Mouse (Mus musculus): ENCODE data around the gene Cblc. TPM values are rescaled to one million over a fixed set of nuclear protein-coding genes. Genes with fewer than 3 reads are reported as not detected.
A peak's percentile ranks its signal among the peaks of the same experiment; 100 is the strongest.

Cblc gene
- polyA plus RNA-seq, 2 experiments = 5.9 to 8.6 TPM

- Histone ChIP-seq H3K4me3 (replicated peaks; ENCODE audit: low read length) (no peak overlapping the region), H3K4me2 (replicated peaks; ENCODE audit: low read depth, low read length, severe bottlenecking) (no peak overlapping the region), H3K36me3 (ENCODE audit: control insufficient read depth, insufficient read depth, low read length) (no peaks in the 10 kb centered on the region), H3K4me1 (ENCODE audit: control insufficient read depth, insufficient read depth, low read length) (peaks cover 23% of the 10 kb centered on the region), H3K9me3 (ENCODE audit: control insufficient read depth, low read length) (no peaks in the 10 kb centered on the region), H3K9ac (ENCODE audit: low read depth, low read length, severe bottlenecking) (no peak overlapping the region), H3K27ac (replicated peaks; ENCODE audit: low read depth, low read length) (no peak overlapping the region), H3K27me3 (ENCODE audit: control insufficient read depth, insufficient read depth, low read length) (no peaks in the 10 kb centered on the region)
- DNase-seq (ENCODE audit: low spot score) (no peak), ATAC-seq (ENCODE audit: low FRiP score, low read depth) (no peak)
- no peak for TF ChIP-seq POLR2A (IDR thresholded peaks at IDR 0.05; ENCODE audit: borderline replicate concordance, extremely low read depth, insufficient read depth, insufficient read length)
- WGBS = 74% methylated on average over 4 of the region's 4 CpGs
Measured at GRCm38 (mm10) chr7:19751070-19751383, 45.6 kb downstream of the Cblc start.

- Histone ChIP-seq H3K9me3 (ENCODE audit: control insufficient read depth, low read length) (no peaks in the 10 kb centered on the region), H3K9ac (ENCODE audit: low read depth, low read length, severe bottlenecking) (peak within 1 kb of the TSS; percentile 85), H3K27me3 (ENCODE audit: control insufficient read depth, insufficient read depth, low read length) (no peaks in the 10 kb centered on the region), H3K4me2 (replicated peaks; ENCODE audit: low read depth, low read length, severe bottlenecking) (peak within 1 kb of the TSS; percentile 88), H3K36me3 (ENCODE audit: control insufficient read depth, insufficient read depth, low read length) (no peaks in the 10 kb centered on the region), H3K4me3 (replicated peaks; ENCODE audit: low read length) (peak within 1 kb of the TSS; percentile 93), H3K27ac (replicated peaks; ENCODE audit: low read depth, low read length) (peak within 1 kb of the TSS; percentile 87), H3K4me1 (ENCODE audit: control insufficient read depth, insufficient read depth, low read length) (peaks cover 23% of the 10 kb centered on the region)
- 17% methylated on average over 19 of the region's 19 CpGs for whole genome bisulfite sequencing
- ATAC-seq (ENCODE audit: low FRiP score, low read depth) = peak; percentile 73
- TF ChIP-seq POLR2A (IDR thresholded peaks at IDR 0.05; ENCODE audit: borderline replicate concordance, extremely low read depth, insufficient read depth, insufficient read length) = peak; percentile 31; the same call in 1 of the 2 replicates
- DNase-seq (ENCODE audit: low spot score) = peak; percentile 85
Measured at GRCm38 (mm10) chr7:19750217-19751069, 46.2 kb downstream of the Cblc start, which contains the start of gene Nectin2. Nectin2 (minus strand) TSS chr7:19750483.

- peak overlapping the region; percentile 85 for H3K9ac ChIP-seq (ENCODE audit: low read depth, low read length, severe bottlenecking)
- TF ChIP-seq POLR2A (IDR thresholded peaks at IDR 0.05; ENCODE audit: borderline replicate concordance, extremely low read depth, insufficient read depth, insufficient read length) = no peak
- 2% methylated on average over 36 of the region's 46 CpGs for WGBS
- H3K36me3 ChIP-seq (ENCODE audit: control insufficient read depth, insufficient read depth, low read length) = no peaks in the 10 kb centered on the region
- no peaks in the 10 kb centered on the region for H3K27me3 ChIP-seq (ENCODE audit: control insufficient read depth, insufficient read depth, low read length)
- peaks cover 28% of the 10 kb centered on the region for H3K4me1 ChIP-seq (ENCODE audit: control insufficient read depth, insufficient read depth, low read length)
- H3K27ac ChIP-seq (replicated peaks; ENCODE audit: low read depth, low read length) = peak overlapping the region; percentile 87
- no peaks in the 10 kb centered on the region for H3K9me3 ChIP-seq (ENCODE audit: control insufficient read depth, low read length)
- peak; percentile 98 for DNase-seq (ENCODE audit: low spot score)
- H3K4me3 ChIP-seq (replicated peaks; ENCODE audit: low read length) = peak overlapping the region; percentile 93
- ATAC-seq (ENCODE audit: low FRiP score, low read depth) = peak; percentile 95
- H3K4me2 ChIP-seq (replicated peaks; ENCODE audit: low read depth, low read length, severe bottlenecking) = peak overlapping the region; percentile 88
Measured at GRCm38 (mm10) chr7:19749389-19750216, 47.0 kb downstream of the Cblc start.

- ATAC-seq (ENCODE audit: low FRiP score, low read depth) = no peak
Measured at GRCm38 (mm10) chr7:19748219-19749195, 48.1 kb downstream of the Cblc start.

More at GRCm38 (mm10) chr7:19748219-19749195, 48.1 kb downstream of the Cblc start:
- peak overlapping the region; percentile 87 for H3K27ac ChIP-seq (replicated peaks; ENCODE audit: low read depth, low read length)
- peak overlapping the region; percentile 93 for H3K4me3 ChIP-seq (replicated peaks; ENCODE audit: low read length)
- H3K9me3 ChIP-seq (ENCODE audit: control insufficient read depth, low read length) = no peaks in the 10 kb centered on the region
- H3K4me2 ChIP-seq (replicated peaks; ENCODE audit: low read depth, low read length, severe bottlenecking) = peak overlapping the region; percentile 88
- H3K36me3 ChIP-seq (ENCODE audit: control insufficient read depth, insufficient read depth, low read length) = peaks cover 6% of the 10 kb centered on the region
- peak overlapping the region; percentile 85 for H3K9ac ChIP-seq (ENCODE audit: low read depth, low read length, severe bottlenecking)
- H3K4me1 ChIP-seq (ENCODE audit: control insufficient read depth, insufficient read depth, low read length) = peaks cover 28% of the 10 kb centered on the region
- under 1% methylated on average over 32 of the region's 32 CpGs for WGBS
- H3K27me3 ChIP-seq (ENCODE audit: control insufficient read depth, insufficient read depth, low read length) = no peaks in the 10 kb centered on the region
- DNase-seq (ENCODE audit: low spot score) = peak; percentile 58
- TF ChIP-seq POLR2A (IDR thresholded peaks at IDR 0.05; ENCODE audit: borderline replicate concordance, extremely low read depth, insufficient read depth, insufficient read length) = no peak

Measured in limb, embryonic 14.5 days (tissue).